Mouse (Mus musculus) lung, postnatal 0 days (tissue): ENCODE measurements around the gene Spata13. TPM values are rescaled to one million over a fixed set of nuclear protein-coding genes. Genes with fewer than 3 reads are reported as not detected.

Experiments used
- ATAC-seq: fragments of 200-750 bp; cut with Nextera tagmentation; 2 replicates; pipeline ENCODE4 v1.8.0; 2017; ENCODE audit warnings: moderate library complexity
- DNase-seq: peaks from one replicate; pipeline ENCODE4 v3.0.0-alpha.2; 2016; ENCODE audit warnings: low spot score
- H3K27ac ChIP-seq: fragments of 300-500 bp; sonication (generic); 2 replicates; pipeline ENCODE4 v1.5.1; 2014; ENCODE audit warnings: antibody characterized with exemption, mild to moderate bottlenecking, low read length, mixed read lengths
- H3K27me3 ChIP-seq: fragments of 300-500 bp; sonication (generic); replicated peaks from 2 replicates; pipeline ENCODE4 v1.6.1; 2014; ENCODE audit warnings: low read length, mixed read lengths; ENCODE audit not compliant: insufficient read depth
- H3K36me3 ChIP-seq: fragments of 300-500 bp; sonication (generic); 2 replicates; pipeline ENCODE4 v1.6.1; 2014; ENCODE audit warnings: low read length, mixed read lengths; ENCODE audit not compliant: insufficient read depth
- H3K4me1 ChIP-seq: fragments of 300-500 bp; sonication (generic); 2 replicates; pipeline ENCODE4 v1.6.1; 2014; ENCODE audit warnings: antibody characterized with exemption, low read depth, low read length, mixed read lengths; ENCODE audit not compliant: insufficient read depth
- H3K4me2 ChIP-seq: fragments of 300-500 bp; sonication (generic); replicated peaks from 2 replicates; pipeline ENCODE4 v1.6.1; 2014; ENCODE audit warnings: low read depth, mild to moderate bottlenecking, low read length, moderate library complexity, mixed read lengths
- H3K4me3 ChIP-seq: fragments of 300-500 bp; sonication (generic); 2 replicates; pipeline ENCODE4 v1.5.1; 2014; ENCODE audit warnings: low read depth, low read length
- H3K9ac ChIP-seq: fragments of 300-500 bp; sonication (generic); replicated peaks from 2 replicates; pipeline ENCODE4 v1.6.1; 2014; ENCODE audit warnings: low read depth, mild to moderate bottlenecking
- H3K9me3 ChIP-seq: fragments of 300-500 bp; sonication (generic); 2 replicates; pipeline ENCODE4 v1.6.1; 2016; ENCODE audit warnings: low read length, mixed read lengths
- CTCF ChIP-seq: IDR thresholded peaks from 2 replicates; pipeline ENCODE4 v1.5.1; 2016; ENCODE audit warnings: antibody characterized with exemption, mild to moderate bottlenecking
- EP300 ChIP-seq: IDR thresholded peaks from 2 replicates; pipeline ENCODE4 v1.6.1; 2016; ENCODE audit warnings: antibody characterized with exemption, mild to moderate bottlenecking, control low read depth
- WGBS: fragments of 180-500 bp; shearing (Covaris S2); extraction: QIAGEN DNeasy Blood & Tissue Kit; methylation state at CpG from one replicate; pipeline ENCODE4 v1.1.7; 2014; 5-methylcytosine and 5-hydroxymethylcytosine counted together
- polyA plus RNA-seq: library from polyadenylated mRNA; unstranded; fragments of >200 nt; fragmentation: Nextera tagmentation; extraction: Ambion mirVana; gene quantifications from 2 replicates; pipeline ENCODE4 v1.2.1, GENCODE M21; 2015

Gene Spata13
- polyA plus RNA-seq, 1 experiment from 2014 or later: 11.7 TPM

DNA sequence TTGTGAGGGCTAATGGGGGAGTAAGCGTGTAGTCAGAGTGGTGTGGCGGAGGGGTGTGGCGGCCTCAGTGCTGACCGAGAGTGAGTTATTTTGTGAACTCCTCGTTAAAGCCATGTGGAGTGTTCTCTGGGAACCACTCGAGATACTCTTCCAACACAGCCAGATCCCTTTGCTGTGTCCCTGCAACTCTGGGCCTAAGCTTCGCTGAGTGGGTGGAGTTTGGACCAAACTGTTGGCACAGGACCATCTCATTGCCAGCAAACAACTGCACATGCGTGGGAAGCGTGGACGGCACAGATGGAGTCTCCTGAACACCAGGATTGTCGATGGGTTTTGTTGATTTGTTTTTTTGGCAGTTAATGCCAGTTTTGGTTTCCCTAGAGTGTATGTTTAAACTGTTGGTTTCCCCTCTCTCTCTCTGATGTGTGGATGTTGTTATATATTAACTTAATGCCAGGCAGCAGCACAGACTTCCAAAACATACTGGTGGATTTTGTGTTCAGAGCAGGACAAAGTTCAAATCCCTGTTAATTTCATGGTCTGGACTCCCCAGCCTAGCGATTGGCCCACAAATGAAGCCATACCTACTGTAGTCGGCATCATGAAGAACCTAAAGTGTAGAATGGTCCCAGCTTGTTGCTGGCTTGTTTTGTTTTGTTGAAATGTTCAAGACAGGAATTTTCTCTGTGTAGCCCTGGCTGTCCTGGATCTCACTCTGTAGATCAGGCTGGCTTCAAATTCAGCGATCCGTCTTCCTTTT is 22.3 kb downstream of the Spata13 start:
- DNase-seq (peak; percentile 91), ATAC-seq (peak; percentile 95)
- H3K27me3 ChIP-seq: no peaks in the 10 kb centered on the region
- no peaks in the 10 kb centered on the region for H3K9me3 ChIP-seq
- no peak overlapping the region for H3K4me3 ChIP-seq
- WGBS: 50% methylated on average over 15 of the region's 15 CpGs
- H3K9ac ChIP-seq: no peak overlapping the region
- H3K4me2 ChIP-seq: peak overlapping the region; percentile 37
- peak overlapping the region; percentile 47; the same call in 1 of the 2 replicates for H3K27ac ChIP-seq
- H3K36me3 ChIP-seq: no peaks in the 10 kb centered on the region
- H3K4me1 ChIP-seq: 0 out of 2 replicates have a peak, but pooled peaks cover 6% of the 10 kb centered on the region
- no peak for TF ChIP-seq EP300
- TF ChIP-seq CTCF: no peak

DNA sequence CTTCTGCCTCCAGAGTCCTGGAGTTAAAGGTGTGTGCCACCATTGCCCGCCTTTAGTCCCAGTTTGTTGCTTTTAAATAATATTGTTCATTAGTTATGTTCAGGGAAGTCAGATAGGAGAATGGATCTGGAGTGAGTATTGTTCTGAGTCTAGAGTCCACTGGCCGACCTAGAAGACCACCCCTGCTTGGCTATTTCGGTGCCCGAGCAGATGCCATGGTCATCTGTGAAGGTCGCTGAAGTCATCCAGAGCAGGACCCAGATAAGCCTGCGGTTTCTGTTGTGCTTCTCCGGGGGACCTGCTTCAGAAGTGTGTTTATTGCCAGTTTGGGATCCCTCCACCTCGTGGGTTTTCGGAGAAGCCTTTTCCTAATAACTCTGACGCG is 22.9 kb downstream of the Spata13 start:
- ATAC-seq: no peak
- Histone ChIP-seq H3K27me3 (no peaks in the 10 kb centered on the region), H3K27ac (no peak overlapping the region), H3K4me3 (no peak overlapping the region), H3K4me2 (no peak overlapping the region), H3K9ac (no peak overlapping the region), H3K4me1 (0 out of 2 replicates have a peak, but pooled peaks cover 6% of the 10 kb centered on the region), H3K36me3 (no peaks in the 10 kb centered on the region), H3K9me3 (no peaks in the 10 kb centered on the region)
- no peak for DNase-seq
- no peak for TF ChIP-seq CTCF
- TF ChIP-seq EP300: no peak
- 93% methylated on average over 11 of the region's 11 CpGs for WGBS

DNA sequence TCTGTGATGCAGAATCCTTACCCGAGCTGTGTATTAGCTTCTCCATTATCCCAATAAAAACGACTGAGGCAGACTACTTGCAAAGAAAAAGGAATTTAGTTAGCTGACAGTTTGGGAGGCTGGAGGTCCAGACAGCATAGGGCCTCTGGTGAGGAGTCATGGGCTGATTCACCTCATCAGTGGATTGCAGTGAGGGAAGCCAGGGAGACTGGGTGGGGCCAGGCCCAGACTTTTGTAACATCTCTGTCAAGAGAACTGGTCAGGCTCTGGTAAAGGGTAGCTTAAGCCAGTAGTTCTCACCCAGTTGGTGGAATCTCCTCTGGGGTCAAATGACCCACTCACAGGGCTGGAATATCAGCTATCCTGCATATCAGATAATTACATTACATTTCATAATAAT is 24.1 kb downstream of the Spata13 start:
- TF ChIP-seq EP300 (no peak), CTCF (no peak)
- no peak for ATAC-seq
- no peak overlapping the region for H3K27ac ChIP-seq
- no peak overlapping the region for H3K9ac ChIP-seq
- 0 out of 2 replicates have a peak, but pooled peaks cover 6% of the 10 kb centered on the region for H3K4me1 ChIP-seq
- no peak overlapping the region for H3K4me2 ChIP-seq
- no peak for DNase-seq
- no peaks in the 10 kb centered on the region for H3K36me3 ChIP-seq
- H3K9me3 ChIP-seq: no peaks in the 10 kb centered on the region
- no peaks in the 10 kb centered on the region for H3K27me3 ChIP-seq
- 77% methylated on average over 2 of the region's 2 CpGs for WGBS
- H3K4me3 ChIP-seq: no peak overlapping the region

DNA sequence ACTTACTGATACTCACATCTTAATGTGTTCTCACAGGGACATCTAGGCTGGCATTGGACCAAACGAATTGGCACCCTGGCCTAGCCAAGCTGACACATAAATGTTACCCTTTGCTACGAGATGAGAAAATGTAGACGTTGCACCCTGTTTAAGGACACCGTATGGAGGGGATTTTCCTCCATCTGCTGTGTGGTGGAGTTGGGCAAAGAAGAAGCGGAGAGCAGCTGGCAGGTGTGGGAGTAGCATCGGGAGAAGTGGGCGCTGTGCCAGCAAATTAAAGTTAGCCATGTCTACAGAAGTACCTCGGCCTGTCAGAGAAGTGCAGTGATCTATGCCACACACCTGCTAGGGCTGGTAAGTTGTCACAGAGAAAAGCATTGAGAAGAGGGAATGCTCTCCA is 25.7 kb downstream of the Spata13 start:
- TF ChIP-seq CTCF: no peak
- no peak for TF ChIP-seq EP300
- no peak for DNase-seq
- no peak overlapping the region for H3K27ac ChIP-seq
- no peaks in the 10 kb centered on the region for H3K36me3 ChIP-seq
- H3K9ac ChIP-seq: no peak overlapping the region
- 0 out of 2 replicates have a peak, but pooled peaks cover 6% of the 10 kb centered on the region for H3K4me1 ChIP-seq
- no peak overlapping the region for H3K4me3 ChIP-seq
- WGBS: 80% methylated on average over 8 of the region's 8 CpGs
- H3K27me3 ChIP-seq: no peaks in the 10 kb centered on the region
- H3K4me2 ChIP-seq: no peak overlapping the region
- no peaks in the 10 kb centered on the region for H3K9me3 ChIP-seq
- ATAC-seq: no peak

DNA sequence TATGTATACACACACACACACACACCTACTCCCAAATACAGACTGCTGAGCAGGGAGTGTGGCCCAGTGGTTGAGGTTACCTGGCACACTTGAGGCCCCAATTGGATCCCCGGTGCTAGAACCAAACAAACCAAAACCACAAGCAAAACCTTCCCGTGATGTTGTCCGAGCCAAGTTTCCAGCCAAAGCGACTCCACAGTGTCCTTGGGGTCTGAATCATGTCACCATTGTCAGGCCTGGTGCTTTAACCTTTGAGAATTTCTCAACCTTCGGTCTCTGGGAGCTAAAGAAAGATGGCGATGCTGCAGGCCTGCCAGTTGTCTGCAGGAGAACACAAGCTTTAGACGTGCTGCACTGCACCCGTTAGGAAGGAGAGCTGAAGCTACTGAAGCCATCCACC is 26.8 kb downstream of the Spata13 start:
- 91% methylated on average over 8 of the region's 8 CpGs for WGBS
- Histone ChIP-seq H3K4me1 (0 out of 2 replicates have a peak, but pooled peaks cover 1% of the 10 kb centered on the region), H3K36me3 (no peaks in the 10 kb centered on the region), H3K27me3 (no peaks in the 10 kb centered on the region), H3K9me3 (no peaks in the 10 kb centered on the region), H3K4me3 (no peak overlapping the region), H3K27ac (no peak overlapping the region), H3K9ac (no peak overlapping the region), H3K4me2 (no peak overlapping the region)
- DNase-seq (no peak), ATAC-seq (no peak)
- TF ChIP-seq CTCF: no peak
- no peak for TF ChIP-seq EP300

DNA sequence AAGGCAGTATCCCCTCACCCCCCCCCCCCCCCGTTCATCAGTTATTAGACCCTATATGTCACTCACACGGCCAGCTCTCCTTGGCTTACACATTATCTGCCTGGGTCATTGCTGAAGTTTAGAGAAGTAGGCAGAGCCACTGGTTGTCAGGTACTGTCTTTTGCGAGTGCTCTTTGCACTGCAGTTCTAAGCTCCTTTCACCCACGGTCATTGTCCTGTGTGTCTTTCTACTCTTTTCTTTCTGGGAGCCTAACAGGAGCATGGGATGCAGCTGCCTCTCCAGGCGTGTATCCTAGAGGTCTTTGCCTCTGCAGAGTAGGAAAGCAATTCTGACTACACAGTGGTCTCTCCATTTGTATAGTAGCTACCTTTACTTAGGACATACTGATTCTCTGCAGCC is 27.5 kb downstream of the Spata13 start:
- H3K36me3 ChIP-seq: no peaks in the 10 kb centered on the region
- H3K9me3 ChIP-seq: no peaks in the 10 kb centered on the region
- no peak overlapping the region for H3K4me3 ChIP-seq
- DNase-seq (no peak), ATAC-seq (no peak)
- H3K27me3 ChIP-seq: no peaks in the 10 kb centered on the region
- no peaks in the 10 kb centered on the region for H3K4me1 ChIP-seq
- no peak overlapping the region for H3K4me2 ChIP-seq
- H3K27ac ChIP-seq: no peak overlapping the region
- H3K9ac ChIP-seq: no peak overlapping the region
- 88% methylated on average over 5 of the region's 5 CpGs for whole genome bisulfite sequencing
- TF ChIP-seq EP300: no peak
- no peak for TF ChIP-seq CTCF
